Mouse (Mus musculus): ENCODE data around the gene Dennd6b. TPM values are rescaled to one million over a fixed set of nuclear protein-coding genes. Genes with fewer than 3 reads are reported as not detected.
A peak's percentile ranks its signal among the peaks of the same experiment; 100 is the strongest.

The Dennd6b gene
- polyA plus RNA-seq (2012; fragmentation: generic; extraction: Trizol) = 6.6 TPM

DNA sequence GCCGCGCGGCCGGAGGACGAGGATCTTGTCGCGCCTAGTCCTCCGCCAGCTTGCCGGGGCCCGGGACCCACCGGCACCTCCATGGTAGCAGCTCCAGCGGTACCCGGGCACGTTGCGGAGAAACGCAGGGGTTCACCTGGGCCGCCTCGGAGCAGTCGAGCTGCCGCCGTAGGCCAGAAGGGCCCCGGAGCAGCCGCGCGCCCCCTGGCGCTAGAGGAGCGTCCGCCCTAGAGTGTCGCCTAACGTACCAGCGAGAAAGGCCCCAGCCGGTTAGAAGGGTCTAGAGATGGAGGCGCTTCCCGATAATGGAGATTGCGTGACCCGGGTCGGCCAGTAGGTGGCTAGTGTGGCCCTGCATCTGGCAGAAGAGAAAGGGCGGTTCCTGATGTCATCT is at the start of gene Dennd6b:
Dennd6b (minus strand) TSS at position 184 of the 394 bp plus-strand sequence.
- Histone ChIP-seq H3K27me3 (ENCODE audit: control insufficient read depth, insufficient read depth, insufficient read length) (no peaks in the 10 kb centered on the region), H3K4me3 (peak within 1 kb of the TSS; percentile 43), H3ac (ENCODE audit: control insufficient read depth, insufficient read length) (peak within 1 kb of the TSS; percentile 72), H3K4me2 (ENCODE audit: low read depth) (peak within 1 kb of the TSS; percentile 95), H3K79me2 (ENCODE audit: control insufficient read depth, insufficient read depth) (no peaks in the 10 kb centered on the region), H3K36me3 (ENCODE audit: control insufficient read depth, insufficient read depth) (no peaks in the 10 kb centered on the region)
- no peak for TF ChIP-seq TCF3 (IDR thresholded peaks at IDR 0.05; ENCODE audit: insufficient read length, low read depth)
- peak; percentile 76 for TF ChIP-seq SRF (IDR thresholded peaks at IDR 0.05; ENCODE audit: control insufficient read depth, insufficient read length, low read depth)
- TF ChIP-seq E2F4 (IDR thresholded peaks at IDR 0.05; ENCODE audit: insufficient read depth) = no peak
- TF ChIP-seq MYOD1 (IDR thresholded peaks at IDR 0.05; ENCODE audit: control insufficient read depth in 1 of 3, insufficient read length in 2 of 3, low read depth in 2 of 3) = peak in 1 of 3 experiments; percentile 21
- no peak for TF ChIP-seq CEBPB (IDR thresholded peaks at IDR 0.05; ENCODE audit: insufficient read depth, poor library complexity, severe bottlenecking)
- TF ChIP-seq POLR2A (IDR thresholded peaks at IDR 0.05; ENCODE audit: insufficient read length, low read depth) = peak; percentile 31
- TF ChIP-seq POLR2AphosphoS2 (IDR thresholded peaks at IDR 0.05; ENCODE audit: insufficient read length, low read depth) = peak; percentile 20
- TF ChIP-seq MYOG (IDR thresholded peaks at IDR 0.05; ENCODE audit: control insufficient read depth in 1 of 3, insufficient read depth in 1 of 3, insufficient read length in 2 of 3, low read depth in 2 of 3) = peak in 2 of 3 experiments; percentile 1 to 63

DNA sequence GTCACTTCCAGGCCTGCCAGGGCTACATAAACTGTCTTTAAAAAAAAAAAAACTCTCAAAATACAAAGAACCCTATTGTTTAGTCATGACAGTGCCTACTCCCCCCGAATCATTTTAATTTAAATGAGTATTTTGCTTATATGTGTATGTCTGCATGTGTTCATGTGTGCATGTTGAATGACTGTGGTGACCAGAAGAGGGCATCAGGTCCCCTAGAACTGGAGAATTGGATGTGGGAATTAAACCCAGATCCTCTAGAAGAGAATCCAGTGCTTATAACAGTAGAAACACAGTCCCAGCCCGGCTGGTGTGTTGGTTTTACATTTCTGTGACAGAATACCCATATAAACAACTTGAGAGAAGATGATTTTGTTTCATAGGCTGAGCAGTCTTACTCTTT is 44.7 kb upstream of the Dennd6b start:
- Histone ChIP-seq H3ac (ENCODE audit: control insufficient read depth, insufficient read length) (no peak overlapping the region), H3K79me2 (ENCODE audit: control insufficient read depth, insufficient read depth) (no peaks in the 10 kb centered on the region), H3K36me3 (ENCODE audit: control insufficient read depth, insufficient read depth) (peaks cover 8% of the 10 kb centered on the region), H3K4me3 (no peak overlapping the region), H3K4me2 (ENCODE audit: low read depth) (no peak overlapping the region), H3K27me3 (ENCODE audit: control insufficient read depth, insufficient read depth, insufficient read length) (no peaks in the 10 kb centered on the region)
- TF ChIP-seq MYOD1 (IDR thresholded peaks at IDR 0.05; ENCODE audit: control insufficient read depth in 1 of 3, insufficient read length in 2 of 3, low read depth in 2 of 3) (no peak), CEBPB (IDR thresholded peaks at IDR 0.05; ENCODE audit: insufficient read depth, poor library complexity, severe bottlenecking) (no peak), USF1 (IDR thresholded peaks at IDR 0.05; ENCODE audit: low read depth) (no peak), TCF12 (IDR thresholded peaks at IDR 0.05; ENCODE audit: insufficient read depth, poor library complexity, severe bottlenecking) (no peak), MYOG (IDR thresholded peaks at IDR 0.05; ENCODE audit: control insufficient read depth in 1 of 3, insufficient read depth in 1 of 3, insufficient read length in 2 of 3, low read depth in 2 of 3) (no peak), MAX (IDR thresholded peaks at IDR 0.05; ENCODE audit: low read depth) (no peak), REST (IDR thresholded peaks at IDR 0.05; ENCODE audit: insufficient read depth, insufficient read length) (no peak), SRF (IDR thresholded peaks at IDR 0.05; ENCODE audit: control insufficient read depth, insufficient read length, low read depth) (no peak), TCF3 (IDR thresholded peaks at IDR 0.05; ENCODE audit: insufficient read length, low read depth) (no peak), E2F4 (IDR thresholded peaks at IDR 0.05; ENCODE audit: insufficient read depth) (no peak)

DNA sequence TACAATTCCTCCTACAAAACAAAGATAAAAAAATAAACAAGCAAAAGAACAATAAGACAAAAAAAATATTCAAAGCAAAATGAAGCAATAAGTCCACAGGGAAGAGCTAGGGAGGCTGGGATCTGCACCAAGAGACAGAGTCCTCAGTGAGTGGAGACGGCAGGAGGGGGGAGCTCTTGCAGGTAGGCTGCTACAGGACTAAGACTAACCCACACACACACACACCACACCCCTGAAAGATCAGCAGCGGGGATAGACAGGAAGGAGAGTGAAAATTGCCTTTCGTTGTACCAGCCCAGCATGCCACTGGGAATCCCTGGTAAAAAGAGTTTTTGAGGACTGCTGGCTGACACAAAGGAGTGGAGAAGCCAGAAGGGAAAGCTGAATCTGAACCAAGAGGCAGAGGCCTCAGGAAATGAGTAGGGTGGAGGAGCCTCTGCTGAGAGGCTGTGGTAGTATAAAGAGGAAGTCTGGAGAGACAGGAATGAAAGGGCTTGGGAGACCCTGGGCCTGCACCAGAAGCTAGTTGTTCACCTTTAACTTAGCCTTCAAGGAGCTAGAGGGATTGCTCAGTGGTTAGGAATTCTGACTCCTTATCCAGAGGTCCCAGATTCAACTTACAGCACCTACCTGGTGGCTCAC is 43.6 kb upstream of the Dennd6b start:
- TF ChIP-seq TCF3 (IDR thresholded peaks at IDR 0.05; ENCODE audit: insufficient read length, low read depth) (no peak), TCF12 (IDR thresholded peaks at IDR 0.05; ENCODE audit: insufficient read depth, poor library complexity, severe bottlenecking) (no peak), POLR2AphosphoS2 (IDR thresholded peaks at IDR 0.05; ENCODE audit: insufficient read length, low read depth) (no peak), E2F4 (IDR thresholded peaks at IDR 0.05; ENCODE audit: insufficient read depth) (no peak), REST (IDR thresholded peaks at IDR 0.05; ENCODE audit: insufficient read depth, insufficient read length) (no peak), CEBPB (IDR thresholded peaks at IDR 0.05; ENCODE audit: insufficient read depth, poor library complexity, severe bottlenecking) (no peak), POLR2A (IDR thresholded peaks at IDR 0.05; ENCODE audit: insufficient read length, low read depth) (no peak), MYOD1 (IDR thresholded peaks at IDR 0.05; ENCODE audit: control insufficient read depth in 1 of 3, insufficient read length in 2 of 3, low read depth in 2 of 3) (no peak), MAX (IDR thresholded peaks at IDR 0.05; ENCODE audit: low read depth) (no peak), SRF (IDR thresholded peaks at IDR 0.05; ENCODE audit: control insufficient read depth, insufficient read length, low read depth) (no peak), MYOG (IDR thresholded peaks at IDR 0.05; ENCODE audit: control insufficient read depth in 1 of 3, insufficient read depth in 1 of 3, insufficient read length in 2 of 3, low read depth in 2 of 3) (no peak), USF1 (IDR thresholded peaks at IDR 0.05; ENCODE audit: low read depth) (no peak)
- H3ac ChIP-seq (ENCODE audit: control insufficient read depth, insufficient read length) = no peak overlapping the region
- no peaks in the 10 kb centered on the region for H3K79me2 ChIP-seq (ENCODE audit: control insufficient read depth, insufficient read depth)
- H3K36me3 ChIP-seq (ENCODE audit: control insufficient read depth, insufficient read depth) = peaks cover 8% of the 10 kb centered on the region
- H3K27me3 ChIP-seq (ENCODE audit: control insufficient read depth, insufficient read depth, insufficient read length) = no peaks in the 10 kb centered on the region
- H3K4me3 ChIP-seq = no peak overlapping the region
- H3K4me2 ChIP-seq (ENCODE audit: low read depth) = no peak overlapping the region

DNA sequence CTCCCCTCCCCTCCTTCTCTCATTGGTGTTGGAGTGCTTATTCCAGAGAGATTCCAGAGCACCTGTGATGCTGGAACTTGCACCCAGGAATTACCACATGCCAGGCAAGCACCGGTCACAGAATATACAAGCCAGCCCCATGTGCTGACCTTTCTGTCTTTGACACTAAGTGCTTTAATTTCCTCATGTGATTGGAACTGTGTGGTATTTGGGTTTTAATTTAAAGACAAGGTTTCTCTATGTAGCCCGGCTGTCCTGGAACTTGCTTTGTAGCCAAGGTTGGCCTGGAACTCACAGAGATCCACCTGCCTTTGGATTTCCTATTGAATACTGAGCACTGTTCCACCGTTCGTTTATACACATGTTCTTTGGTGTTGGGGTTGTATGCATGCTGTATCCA is 37.8 kb upstream of the Dennd6b start:
- Histone ChIP-seq H3ac (ENCODE audit: control insufficient read depth, insufficient read length) (no peak overlapping the region), H3K4me2 (ENCODE audit: low read depth) (no peak overlapping the region), H3K36me3 (ENCODE audit: control insufficient read depth, insufficient read depth) (no peaks in the 10 kb centered on the region), H3K79me2 (ENCODE audit: control insufficient read depth, insufficient read depth) (no peaks in the 10 kb centered on the region), H3K4me3 (no peak overlapping the region), H3K27me3 (ENCODE audit: control insufficient read depth, insufficient read depth, insufficient read length) (no peaks in the 10 kb centered on the region)
- no peak for TF ChIP-seq TCF3 (IDR thresholded peaks at IDR 0.05; ENCODE audit: insufficient read length, low read depth)
- no peak for TF ChIP-seq E2F4 (IDR thresholded peaks at IDR 0.05; ENCODE audit: insufficient read depth)
- no peak for TF ChIP-seq MYOG (IDR thresholded peaks at IDR 0.05; ENCODE audit: control insufficient read depth in 1 of 3, insufficient read depth in 1 of 3, insufficient read length in 2 of 3, low read depth in 2 of 3)
- no peak for TF ChIP-seq TCF12 (IDR thresholded peaks at IDR 0.05; ENCODE audit: insufficient read depth, poor library complexity, severe bottlenecking)
- TF ChIP-seq MAX (IDR thresholded peaks at IDR 0.05; ENCODE audit: low read depth) = no peak
- no peak for TF ChIP-seq CEBPB (IDR thresholded peaks at IDR 0.05; ENCODE audit: insufficient read depth, poor library complexity, severe bottlenecking)
- TF ChIP-seq POLR2A (IDR thresholded peaks at IDR 0.05; ENCODE audit: insufficient read length, low read depth) = no peak
